Mouse (Mus musculus) monocyte, adult 2 months (primary cell): ENCODE measurements around the gene Tspyl1.

Experiments used
- DNase-seq, 2 experiments: peaks; one replicate each; pipeline ENCODE4 v3.0.0; 2022; ENCODE audit warnings: low spot score in 2 of 2, low read depth in 1 of 2

The Tspyl1 gene

DNA sequence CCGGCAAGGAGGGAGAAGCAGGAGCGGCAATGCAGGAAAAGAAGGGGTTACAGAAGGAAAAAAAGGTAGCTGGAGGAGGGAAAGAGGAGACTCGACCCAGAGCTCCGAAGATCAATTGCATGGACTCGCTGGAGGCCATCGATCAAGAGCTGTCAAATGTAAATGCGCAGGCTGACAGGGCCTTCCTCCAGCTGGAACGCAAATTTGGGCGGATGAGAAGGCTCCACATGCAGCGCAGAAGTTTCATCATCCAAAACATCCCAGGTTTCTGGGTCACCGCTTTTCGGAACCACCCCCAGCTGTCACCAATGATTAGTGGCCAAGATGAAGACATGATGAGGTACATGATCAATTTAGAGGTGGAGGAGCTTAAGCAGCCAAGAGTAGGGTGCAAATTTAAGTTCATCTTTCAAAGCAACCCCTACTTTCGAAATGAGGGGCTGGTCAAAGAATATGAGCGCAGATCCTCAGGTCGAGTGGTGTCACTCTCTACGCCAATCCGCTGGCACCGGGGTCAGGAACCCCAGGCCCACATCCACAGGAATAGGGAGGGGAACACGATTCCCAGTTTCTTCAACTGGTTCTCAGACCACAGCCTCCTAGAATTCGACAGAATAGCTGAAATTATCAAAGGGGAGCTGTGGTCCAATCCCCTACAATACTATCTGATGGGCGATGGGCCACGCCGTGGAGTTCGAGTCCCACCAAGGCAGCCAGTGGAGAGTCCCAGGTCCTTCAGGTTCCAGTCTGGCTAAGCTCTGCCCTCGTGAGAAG, 16.2 kb downstream of the Tspyl1 start:
- DNase-seq = no peak

DNA sequence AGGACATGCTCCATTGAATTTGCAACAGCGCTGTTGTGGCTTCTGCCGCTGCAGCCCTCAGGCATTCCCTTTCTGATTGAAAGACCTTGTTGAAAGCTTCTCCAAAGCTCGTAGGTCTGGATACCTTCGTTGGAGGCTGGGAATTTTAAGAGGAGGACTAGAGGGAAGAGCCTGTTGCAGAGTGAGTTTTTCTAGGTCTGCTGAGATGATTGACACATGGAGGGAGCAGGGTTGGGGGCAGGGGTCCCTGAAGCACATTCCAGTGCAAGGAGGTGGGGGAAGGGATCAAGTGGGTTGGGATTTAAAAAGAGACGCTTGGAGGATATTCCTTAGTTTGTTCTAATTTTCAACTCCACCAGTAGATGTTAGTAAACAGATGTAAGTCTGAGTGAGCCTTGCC, 18.4 kb downstream of the Tspyl1 start:
- DNase-seq = no peak

DNA sequence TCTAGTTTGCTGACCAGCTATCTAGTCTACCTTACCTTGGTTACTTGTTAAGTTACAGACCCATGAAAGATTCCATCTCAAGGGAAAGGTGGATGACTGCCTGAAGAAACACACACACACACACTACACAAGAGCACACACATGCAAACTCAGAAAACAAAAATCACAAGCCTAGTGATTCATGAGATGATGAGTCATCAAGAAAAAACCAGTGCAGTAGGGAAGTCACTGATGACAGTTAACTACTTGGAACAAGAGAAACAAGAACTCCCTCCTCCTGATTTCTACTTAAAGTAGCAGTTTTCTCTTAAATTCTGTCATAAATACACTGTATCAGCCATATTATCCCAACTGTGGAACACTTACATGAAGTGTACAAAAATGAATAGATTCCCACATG, 25.1 kb downstream of the Tspyl1 start:
- no peak for DNase-seq

DNA sequence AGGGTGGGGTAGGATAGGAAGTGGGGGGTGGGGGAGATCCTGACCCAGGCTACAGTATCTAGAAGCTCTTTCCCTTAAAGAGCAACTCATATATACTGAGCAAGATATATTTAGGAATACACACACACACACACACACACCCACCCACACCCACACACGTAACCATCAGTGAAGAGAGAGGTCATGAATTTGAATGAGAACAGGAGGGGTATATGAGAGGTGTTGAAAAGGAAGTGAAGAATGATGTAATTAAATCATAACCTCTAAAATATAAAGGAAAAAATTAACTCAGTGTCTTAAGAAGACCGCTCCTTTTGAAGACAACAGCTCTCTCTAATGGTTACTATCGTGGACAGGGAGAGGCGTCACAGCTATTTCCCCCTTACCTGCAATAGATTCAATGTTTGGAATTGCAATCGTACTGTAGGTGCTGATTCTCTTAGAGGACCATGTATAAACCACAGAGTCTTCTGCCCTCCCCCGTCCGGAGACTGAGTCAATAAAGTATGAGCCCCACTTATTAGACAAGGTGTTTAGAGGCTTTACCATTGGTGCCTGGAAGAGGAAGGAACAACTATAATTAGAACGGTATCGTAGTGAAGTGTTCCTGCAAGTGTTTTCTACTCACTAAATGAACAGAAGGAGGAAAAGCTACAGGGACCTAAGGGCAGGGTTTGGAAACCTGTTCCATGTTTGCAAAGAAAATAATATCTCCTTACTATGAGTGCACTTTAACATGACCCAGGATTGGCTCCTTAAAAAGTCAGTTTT, 28.1 kb downstream of the Tspyl1 start:
- no peak for DNase-seq

DNA sequence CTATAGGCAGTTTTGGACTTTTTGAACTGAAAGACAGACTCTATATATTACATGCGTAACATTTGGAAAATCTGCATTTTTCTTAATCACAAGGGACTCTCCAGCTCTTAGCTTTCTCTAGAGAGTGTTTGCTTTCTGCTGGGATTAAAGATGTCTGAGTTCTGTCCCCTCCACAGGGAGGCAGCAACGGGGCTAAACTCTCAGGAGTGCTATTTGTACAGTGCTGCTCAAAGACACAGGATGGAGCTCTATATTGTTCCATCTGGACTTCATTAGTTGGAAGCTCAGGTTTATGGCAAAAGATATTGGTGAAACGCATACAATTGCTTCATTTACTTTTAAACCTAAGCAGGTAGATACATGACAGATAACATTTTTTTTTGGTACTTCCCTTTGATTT, 30.5 kb downstream of the Tspyl1 start:
- DNase-seq = no peak

DNA sequence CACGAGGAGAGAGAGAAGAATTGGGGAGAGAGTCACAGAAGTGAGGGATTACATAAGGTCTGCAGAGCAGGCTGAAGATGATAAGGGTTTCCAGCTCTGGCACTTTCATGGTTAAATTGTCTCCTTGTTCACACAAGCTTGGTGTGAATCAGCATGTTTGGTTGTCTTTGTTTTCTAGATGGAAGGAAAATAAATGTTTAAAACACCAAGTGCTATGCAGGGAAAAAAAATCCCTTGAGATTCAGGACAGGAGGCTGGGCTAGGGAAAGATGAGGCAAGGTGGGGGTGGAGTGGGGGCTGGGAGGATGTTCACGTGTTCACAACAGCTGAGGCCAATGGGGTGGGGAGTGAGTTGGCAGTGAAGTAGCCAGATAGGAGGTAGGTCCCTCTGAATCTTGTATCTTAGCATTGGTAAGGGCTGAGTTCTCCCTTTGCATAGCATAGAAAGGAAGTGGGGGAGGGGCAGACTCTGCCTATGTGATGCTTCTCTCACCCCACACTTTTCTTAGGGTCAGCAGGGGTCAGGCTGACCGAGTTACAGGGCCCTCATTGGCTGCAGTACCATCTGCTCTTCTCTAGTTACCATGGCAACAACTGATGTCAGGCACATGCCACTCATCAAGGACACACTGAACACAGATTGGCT, 34.7 kb downstream of the Tspyl1 start:
- no peak for DNase-seq

DNA sequence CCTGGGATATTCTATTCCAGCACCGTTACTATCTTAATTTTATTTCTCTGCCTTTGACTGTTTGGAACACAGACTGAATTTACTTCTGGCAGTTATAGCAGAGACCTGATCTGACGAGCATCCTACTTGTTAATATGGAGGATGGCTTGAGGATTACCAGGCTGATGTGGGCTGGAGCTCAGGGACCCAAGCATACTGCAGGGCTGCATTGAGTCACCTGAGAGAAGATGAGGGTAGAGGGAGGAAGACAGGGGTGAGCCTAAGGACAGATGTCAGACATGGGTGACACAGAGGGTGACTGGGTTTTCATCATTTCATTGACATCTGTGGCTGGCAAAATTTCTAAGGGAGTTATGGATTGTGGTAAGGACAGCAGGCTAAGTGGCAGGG, 35.2 kb downstream of the Tspyl1 start:
- DNase-seq = no peak

DNA sequence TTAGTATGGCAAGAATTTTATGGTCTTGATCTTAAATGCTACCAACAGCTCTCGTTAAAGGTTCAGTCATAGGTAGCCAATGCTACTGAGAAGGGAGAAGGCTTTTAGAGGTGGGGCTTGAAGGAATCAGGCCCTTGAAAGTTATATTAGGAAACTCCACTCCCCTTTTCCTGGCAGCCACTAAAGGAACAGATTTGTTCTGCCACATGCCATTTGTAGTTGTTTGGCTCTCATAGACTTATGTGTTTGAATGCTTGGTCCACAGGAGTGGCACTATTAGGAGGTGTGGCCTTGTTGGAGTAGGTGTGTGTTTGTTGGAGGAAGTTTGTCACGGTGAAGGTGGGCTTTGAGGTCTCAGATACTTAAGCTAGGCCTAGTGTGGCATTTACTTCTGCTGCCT, 38.8 kb downstream of the Tspyl1 start:
- DNase-seq = no peak

DNA sequence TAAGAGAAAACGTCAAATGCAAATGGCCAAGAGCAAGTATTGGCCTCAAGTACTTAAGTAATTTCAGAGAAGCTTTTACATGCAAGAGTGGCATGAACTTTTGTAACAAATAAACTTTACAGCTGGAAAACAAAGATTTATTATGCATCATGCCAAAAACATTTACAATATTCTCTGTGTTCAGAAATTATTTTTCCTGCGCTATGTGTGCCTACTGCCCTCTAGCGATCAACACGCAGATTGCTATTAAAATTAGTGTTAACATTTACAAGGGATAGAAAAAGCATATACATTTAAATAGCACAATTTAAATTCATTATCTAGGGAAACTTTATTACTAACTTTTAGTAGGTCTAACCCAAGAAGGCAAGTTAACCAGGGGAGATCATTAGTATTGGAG, 44.7 kb downstream of the Tspyl1 start:
- DNase-seq = no peak

DNA sequence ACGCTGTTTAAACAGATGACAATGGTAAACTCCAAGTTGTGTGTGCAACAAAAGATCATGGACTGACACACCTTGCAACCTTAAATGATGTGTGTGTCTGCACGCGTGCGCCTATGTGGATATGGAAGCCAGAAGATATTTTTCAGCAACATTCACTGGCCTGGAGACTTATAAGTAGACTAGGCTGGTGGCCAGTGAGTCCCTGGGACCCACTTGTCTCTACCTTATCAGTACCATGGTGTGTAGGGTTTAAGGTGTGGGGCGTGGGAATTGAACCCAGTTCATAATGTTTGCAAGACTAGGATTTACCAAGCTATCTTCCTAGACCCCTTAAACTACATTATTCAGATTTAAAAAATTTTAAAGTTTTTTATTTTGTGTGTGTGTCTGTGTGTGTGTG, 45.2 kb downstream of the Tspyl1 start:
- no peak for DNase-seq

DNA sequence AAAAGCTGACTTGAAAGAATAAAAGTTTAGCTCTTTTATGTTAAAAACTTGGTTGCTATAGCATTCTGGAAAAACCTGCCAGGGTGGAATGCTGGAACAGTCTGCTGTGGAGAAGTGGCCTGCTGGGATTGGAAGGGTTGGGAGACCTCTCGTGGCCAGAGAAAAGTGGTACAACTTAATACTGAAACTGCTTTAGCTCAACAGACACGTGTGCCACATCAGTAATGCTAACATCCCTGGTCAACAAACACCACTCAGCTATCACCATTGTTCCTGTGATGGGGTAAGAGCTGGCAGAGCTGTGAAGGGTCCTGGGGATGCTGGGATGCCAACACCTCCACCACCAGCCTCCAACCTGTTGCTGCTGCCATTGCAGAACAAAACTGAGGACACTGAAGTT, 46.3 kb downstream of the Tspyl1 start:
- no peak for DNase-seq
